Mouse (Mus musculus) Patski (cell line): ENCODE measurements around the gene Fcrlb. TPM values are rescaled to one million over a fixed set of nuclear protein-coding genes. Genes with fewer than 3 reads are reported as not detected.

ENCODE experiments used
- ATAC-seq: fragments of 100-300 bp; one replicate; pipeline ENCODE4 v1.8.0; 2021
- CTCF ChIA-PET: fragments of 350-600 bp; sonication (Branson Sonifier 250); formaldehyde crosslinking; loops from one replicate; lab custom pipeline; 2022; ENCODE audit warnings: inconsistent platforms; lab: Charles Lee
- POLR2A ChIA-PET: fragments of 350-600 bp; sonication (Branson Sonifier 250); formaldehyde crosslinking; loops from one replicate; lab custom pipeline; 2022; ENCODE audit warnings: antibody characterized with exemption, inconsistent platforms; lab: Charles Lee
- DNase-seq: peaks from one replicate; pipeline ENCODE4 v3.0.0-alpha.2; 2011; ENCODE audit warnings: low read depth, low spot score
- H3K27me3 ChIP-seq: fragments of 371-371 bp; one replicate; pipeline ENCODE4 v1.5.1; 2021
- CTCF ChIP-seq: fragments of 100-300 bp; IDR thresholded peaks from one replicate; pipeline ENCODE4 v1.5.1; 2021
- in situ Hi-C: fragments of 300-500 bp; cut with MboI; formaldehyde crosslinking; loops from 3 replicates; pipeline ENCODE4 v1.11.1; 2018; ENCODE audit warnings: low pct_unique_long_range_greater_than_20kb, mixed read lengths
- polyA plus RNA-seq: library from polyadenylated mRNA; unstranded; gene quantifications from one replicate; pipeline ENCODE4 v1.2.3, GENCODE M21; 2021

Fcrlb gene
- polyA plus RNA-seq, 1 experiment from 2014 or later: 0.22 TPM

GRCm38 (mm10) chr1:170908341-170908740 lies 4.4 kb downstream of the Fcrlb start:
- no peaks in the 10 kb centered on the region for H3K27me3 ChIP-seq
- DNase-seq: no peak
- CTCF ChIA-PET: interaction anchor here (1.2 to 1.5 kb wide), 2 partner anchors 9 to 13 kb away, joined by 3 to 5 read pairs; no protein-coding TSS in a partner anchor
- in situ Hi-C loops: loop anchor here (5.0 kb wide), 1 partner anchor 74 kb away; no protein-coding TSS in a partner anchor
- POLR2A ChIA-PET: no interaction called here
- ATAC-seq: no peak
- TF ChIP-seq CTCF: no peak

- ATAC-seq (no peak), DNase-seq (no peak)
- POLR2A ChIA-PET: no interaction called here
- in situ Hi-C loops: loop anchor here (5.0 kb wide), 1 partner anchor 75 kb away; no protein-coding TSS in a partner anchor
- CTCF ChIA-PET: interaction anchor here (1.2 to 1.5 kb wide), 2 partner anchors 10 to 13 kb away, joined by 3 to 5 read pairs; no protein-coding TSS in a partner anchor
- H3K27me3 ChIP-seq: no peaks in the 10 kb centered on the region
- no peak for TF ChIP-seq CTCF
Observed at GRCm38 (mm10) chr1:170907456-170908191, 5.1 kb downstream of the Fcrlb start.

GRCm38 (mm10) chr1:170907111-170907455 lies 5.7 kb downstream of the Fcrlb start:
- no peak for ATAC-seq
- CTCF ChIA-PET: interaction anchor here (1.2 to 1.5 kb wide), 3 partner anchors 11 to 12 kb away, joined by 3 to 5 read pairs (median 3); no protein-coding TSS in a partner anchor
- TF ChIP-seq CTCF: no peak
- in situ Hi-C loops: loop anchor here (5.0 kb wide), 1 partner anchor 75 kb away; no protein-coding TSS in a partner anchor
- DNase-seq: no peak
- POLR2A ChIA-PET: no interaction called here
- no peaks in the 10 kb centered on the region for H3K27me3 ChIP-seq

- TF ChIP-seq CTCF: no peak
- in situ Hi-C loops: no loop called here
- POLR2A ChIA-PET: no interaction called here
Observed at GRCm38 (mm10) chr1:170903485-170903884, 9.3 kb downstream of the Fcrlb start.

GRCm38 (mm10) chr1:170901536-170902238 lies 11.1 kb downstream of the Fcrlb start:
- ChIA-PET POLR2A (no interaction called here), CTCF (interaction anchor here (0.6 to 4.2 kb wide), 15 partner anchors 8 to 112 kb away, joined by 3 to 28 read pairs (median 4); partner anchors contain the start of genes Fcrla and Fcrlb)
- in situ Hi-C loops: no loop called here
- ATAC-seq (no peak), DNase-seq (no peak)
- peak; percentile 76 for TF ChIP-seq CTCF
- H3K27me3 ChIP-seq: peaks cover 5% of the 10 kb centered on the region

More at GRCm38 (mm10) chr1:170903485-170903884, 9.3 kb downstream of the Fcrlb start:
- CTCF ChIA-PET: interaction anchor here (1.2 to 4.2 kb wide), 3 partner anchors 8 to 94 kb away, joined by 4 to 28 read pairs (median 4); no protein-coding TSS in a partner anchor
- no peak for ATAC-seq
- H3K27me3 ChIP-seq: no peaks in the 10 kb centered on the region
- DNase-seq: no peak

- in situ Hi-C loops: no loop called here
- ChIA-PET CTCF (interaction anchor here (1.3 to 4.2 kb wide), 4 partner anchors 12 to 96 kb away, joined by 4 to 28 read pairs (median 8); partner anchors contain the start of genes Fcrla and Fcrlb), POLR2A (no interaction called here)
- TF ChIP-seq CTCF: peak; percentile 42
- ATAC-seq (no peak), DNase-seq (no peak)
- H3K27me3 ChIP-seq: peaks cover 5% of the 10 kb centered on the region
Observed at GRCm38 (mm10) chr1:170900799-170901467, 11.8 kb downstream of the Fcrlb start.

- DNase-seq: no peak
- POLR2A ChIA-PET: no interaction called here
- TF ChIP-seq CTCF: no peak
- H3K27me3 ChIP-seq: peaks cover 5% of the 10 kb centered on the region
- CTCF ChIA-PET: interaction anchor here (0.7 to 1.3 kb wide), 3 partner anchors 11 to 124 kb away, joined by 3 read pairs; no protein-coding TSS in a partner anchor
- in situ Hi-C loops: loop anchor here (10.0 to 25.0 kb wide), 2 partner anchors 206 to 364 kb away; partner anchors contain the start of genes Adamts4, B4galt3 and Ndufs2
- ATAC-seq: no peak
Observed at GRCm38 (mm10) chr1:170898413-170899075, 14.2 kb downstream of the Fcrlb start.

- ChIA-PET POLR2A (interaction anchor here (0.6 kb wide), 1 partner anchor 115 kb away, joined by 4 read pairs; no protein-coding TSS in a partner anchor), CTCF (interaction anchor here (0.9 kb wide), 1 partner anchor 100 kb away, joined by 3 read pairs; no protein-coding TSS in a partner anchor)
- no peak for ATAC-seq
- no peak for TF ChIP-seq CTCF
- no peak for DNase-seq
- peaks cover 5% of the 10 kb centered on the region for H3K27me3 ChIP-seq
- in situ Hi-C loops: loop anchor here (10.0 to 25.0 kb wide), 2 partner anchors 208 to 366 kb away; partner anchors contain the start of genes Adamts4, B4galt3 and Ndufs2
Observed at GRCm38 (mm10) chr1:170896651-170897281, 16.0 kb downstream of the Fcrlb start.
